Mouse (Mus musculus) spleen, adult 2 months (tissue): ENCODE measurements around the gene Dnajc25.

Source experiments
- CTCF ChIP-seq: fragments of 200-500 bp; IDR thresholded peaks from 2 replicates; pipeline ENCODE4 v1.5.1; 2011; ENCODE audit warnings: mild to moderate bottlenecking, inconsistent platforms; ENCODE audit not compliant: insufficient read depth, insufficient read length, insufficient replicate concordance; ENCODE audit errors: extremely low read depth
- POLR2A ChIP-seq: fragments of 200-500 bp; IDR thresholded peaks from 2 replicates; pipeline ENCODE4 v1.6.1; 2011; ENCODE audit warnings: low read depth, low read length, inconsistent platforms

DNA sequence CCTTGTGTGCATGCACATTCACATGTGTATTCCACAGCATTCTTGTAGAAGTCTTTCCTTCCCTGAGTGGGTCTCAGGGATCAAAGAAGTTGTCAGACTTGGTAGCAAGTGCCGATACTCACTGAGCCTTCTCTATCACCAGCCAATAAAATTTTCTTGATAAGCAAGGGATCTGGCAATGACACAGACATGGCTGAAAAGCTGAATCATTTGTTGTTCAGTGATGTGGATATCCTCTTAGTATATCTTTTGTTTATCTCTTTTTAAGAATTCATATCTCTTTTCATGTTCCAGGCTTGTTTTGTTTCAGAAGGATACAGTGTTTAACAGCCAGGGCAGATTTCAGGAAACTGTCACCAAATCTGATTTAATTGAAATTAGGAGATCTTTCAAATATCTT is 3.8 kb downstream of the Dnajc25 start:
- TF ChIP-seq POLR2A (no peak), CTCF (no peak)
